Mouse (Mus musculus) lung, postnatal 36 days (tissue): ENCODE data around the gene Snx17.

Experiments used
- DNase-seq: peaks from one replicate; pipeline ENCODE4 v3.0.0; 2022; ENCODE audit warnings: mixed read lengths

Gene Snx17

DNA sequence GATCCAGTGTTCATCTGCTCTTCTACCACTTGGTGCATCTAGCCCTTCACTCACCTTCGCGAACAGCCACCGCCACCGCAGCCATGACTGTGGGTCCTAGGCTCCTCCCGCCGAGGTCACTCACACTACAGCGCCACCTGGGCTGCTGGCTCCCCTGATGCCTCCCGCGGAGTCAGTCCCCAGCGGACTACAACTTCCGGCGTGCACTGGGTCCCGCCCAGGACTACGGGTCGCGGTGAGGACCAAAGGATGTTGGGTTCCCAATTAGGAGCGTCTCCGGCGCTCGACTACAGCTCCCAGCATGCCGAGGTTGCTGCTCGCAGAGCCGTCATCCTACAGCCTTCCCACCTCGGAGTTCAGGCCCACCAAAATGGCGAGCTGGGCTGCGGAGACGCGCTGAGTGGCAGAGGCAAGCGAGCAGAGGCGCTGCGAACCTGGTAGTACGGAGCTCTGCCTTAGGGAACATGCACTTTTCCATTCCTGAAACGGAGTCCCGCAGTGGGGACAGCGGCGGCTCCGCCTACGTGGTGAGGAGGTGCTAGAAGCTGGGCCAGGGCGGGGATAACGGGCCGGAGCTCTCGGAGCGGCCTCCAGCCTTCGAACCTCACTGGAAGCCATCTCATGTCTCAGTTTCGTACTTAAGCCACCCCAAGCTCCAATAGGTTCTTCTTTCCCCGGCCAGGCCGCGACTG, at the start of gene Snx17, which contains the start of gene Eif2b4:
Snx17 (plus strand) TSS at position 289 of the 692 bp plus-strand sequence.
Eif2b4 (minus strand) TSS at position 492 of the 692 bp plus-strand sequence.
- DNase-seq = peak; percentile 100

DNA sequence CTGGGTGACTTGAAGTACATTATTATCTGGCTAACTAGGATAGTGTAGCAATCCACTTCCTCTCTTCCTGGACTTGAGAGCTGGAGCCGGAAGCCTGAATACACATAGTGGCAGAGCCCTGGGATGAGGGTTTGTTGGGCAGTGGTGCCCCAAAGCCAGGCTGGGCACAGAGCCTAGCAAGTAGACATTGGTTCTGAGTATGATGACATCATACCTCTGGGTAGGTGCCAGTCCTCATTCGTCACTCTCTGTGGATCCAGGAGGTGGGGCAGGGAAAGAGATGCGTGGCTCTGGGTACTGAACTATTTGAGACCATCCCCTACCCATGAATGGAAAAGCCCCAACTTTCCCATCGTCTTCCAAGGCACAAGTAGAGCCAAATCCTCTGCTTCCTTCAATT, 43.2 kb upstream of the Snx17 start:
- DNase-seq = peak; percentile 9

DNA sequence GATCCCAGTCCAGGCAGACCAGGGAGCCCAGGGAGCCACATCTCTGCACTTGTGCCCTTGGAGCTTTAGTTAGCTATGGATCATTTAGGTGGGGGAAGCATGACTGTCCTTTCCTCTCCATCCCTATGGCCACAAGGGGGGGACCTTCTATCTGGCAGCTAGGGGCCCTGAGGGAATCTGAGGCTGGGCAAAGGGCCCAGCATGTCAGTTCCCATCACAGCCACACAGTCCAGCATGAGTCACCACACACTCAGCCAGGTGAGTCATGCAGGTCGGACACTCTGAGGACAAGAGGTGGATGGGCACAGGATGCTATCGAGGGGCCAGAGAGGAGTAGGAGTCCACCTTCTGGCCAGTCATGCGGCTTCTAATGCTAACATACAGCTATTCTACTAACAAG, 41.3 kb upstream of the Snx17 start:
- DNase-seq = no peak

DNA sequence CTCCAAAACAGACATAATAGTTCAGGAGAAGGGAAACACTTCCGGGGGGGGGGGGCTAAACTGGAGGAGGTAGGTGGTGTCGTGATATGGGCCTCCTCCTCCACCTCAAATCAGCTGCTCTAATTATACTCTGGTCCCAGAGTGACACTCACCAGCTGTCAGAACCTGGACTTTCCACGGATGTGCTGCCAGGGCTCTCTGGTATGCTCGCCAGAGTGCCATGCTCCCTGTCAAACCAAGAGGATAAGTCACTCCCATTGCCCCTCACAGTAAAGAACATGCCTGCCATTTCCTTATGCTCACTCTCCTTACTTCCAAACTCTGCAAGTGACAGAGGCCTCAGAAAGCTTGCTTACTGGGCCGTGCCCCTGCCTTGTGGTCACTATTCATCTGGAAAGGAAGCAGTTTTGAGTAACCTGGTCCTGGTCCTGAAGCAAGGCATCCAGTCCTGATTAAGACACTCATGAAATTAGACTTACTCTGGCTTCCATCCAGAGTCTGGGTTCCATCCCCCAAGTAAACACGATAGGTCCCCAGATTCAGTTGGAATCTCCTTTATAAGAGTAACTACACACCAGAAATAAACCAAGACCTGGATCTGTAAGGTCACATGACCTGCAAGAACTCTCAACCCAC, 39.4 kb upstream of the Snx17 start:
- DNase-seq = peak; percentile 7

DNA sequence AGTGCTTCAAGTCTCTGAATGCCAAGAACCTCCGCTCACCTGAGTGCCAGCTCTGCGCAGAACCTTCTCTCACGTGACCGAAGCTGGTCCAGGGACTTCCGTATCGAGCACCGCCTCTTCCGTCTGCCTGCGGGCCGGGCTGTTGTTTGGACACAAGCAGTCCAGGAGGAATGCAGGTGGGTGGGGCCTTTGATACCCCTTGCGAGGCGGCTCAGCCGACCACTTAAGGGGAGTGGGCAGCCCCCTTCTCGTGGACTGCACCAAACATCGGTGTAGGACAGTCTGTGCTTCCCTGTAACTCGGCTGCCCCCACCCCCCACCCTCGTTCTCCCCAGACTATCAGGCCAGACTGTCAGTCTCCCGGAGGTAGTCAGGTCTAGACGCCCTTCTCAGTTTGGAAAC, 38.9 kb upstream of the Snx17 start, which contains the start of gene Mpv17:
Mpv17 (minus strand) TSS at position 100 of the 402 bp plus-strand sequence.
- DNase-seq = peak; percentile 92

DNA sequence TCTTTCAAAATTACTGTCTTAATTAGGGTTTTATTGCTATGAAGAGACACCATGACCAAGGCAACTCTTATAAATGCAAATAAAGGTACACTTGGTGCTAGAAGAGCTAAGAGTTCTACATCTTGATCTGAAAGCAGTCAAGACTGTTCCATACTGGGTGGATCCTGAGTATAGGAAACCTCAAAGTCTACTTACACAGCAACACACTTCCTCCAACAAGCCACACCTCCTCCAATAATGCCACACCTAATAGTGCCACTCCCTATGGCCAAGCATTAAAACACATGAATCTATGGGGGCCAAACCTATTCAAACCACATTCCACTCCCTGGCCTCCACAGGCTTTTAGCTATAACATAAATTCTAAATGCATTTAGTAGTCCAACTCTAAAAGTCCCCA, 30.6 kb upstream of the Snx17 start:
- DNase-seq = no peak

DNA sequence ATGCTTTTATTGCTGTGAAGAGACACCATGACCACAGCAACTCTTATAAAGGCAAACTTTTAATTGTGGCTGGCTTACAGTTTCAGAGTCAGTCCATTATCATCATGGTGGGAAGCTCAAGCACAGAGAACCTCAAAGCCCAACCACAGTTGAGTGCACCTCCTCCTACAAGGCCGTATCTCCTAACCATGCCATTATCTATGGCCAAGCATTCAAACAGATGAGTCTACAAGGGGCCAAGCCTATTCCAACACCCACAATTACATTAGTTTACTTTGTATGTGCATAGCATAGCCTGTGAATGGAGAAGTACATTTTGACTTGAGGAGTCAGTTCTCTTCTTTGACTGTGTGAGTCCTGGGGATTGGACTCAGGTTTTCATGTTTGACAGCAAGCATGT, 28.1 kb upstream of the Snx17 start:
- no peak for DNase-seq

DNA sequence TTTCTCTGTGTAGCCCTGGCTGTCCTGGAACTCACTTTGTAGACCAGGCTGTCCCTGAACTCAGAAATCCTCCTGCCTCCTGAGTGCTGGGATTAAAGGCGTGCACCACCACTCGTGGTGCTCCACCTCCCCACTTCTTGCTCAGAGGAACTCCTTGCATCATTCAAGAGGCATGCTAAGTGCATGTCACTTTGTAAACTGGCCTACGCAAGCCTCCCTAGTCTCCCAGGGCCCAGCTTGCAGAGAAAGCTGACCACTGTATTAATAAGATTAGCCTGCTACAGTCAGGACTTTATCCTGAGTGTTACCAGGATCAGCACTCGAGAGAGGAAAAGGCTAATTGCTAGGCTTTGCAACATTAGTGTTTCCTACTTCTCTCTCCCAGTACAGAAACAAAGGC, 24.4 kb upstream of the Snx17 start:
- peak; percentile 36 for DNase-seq

DNA sequence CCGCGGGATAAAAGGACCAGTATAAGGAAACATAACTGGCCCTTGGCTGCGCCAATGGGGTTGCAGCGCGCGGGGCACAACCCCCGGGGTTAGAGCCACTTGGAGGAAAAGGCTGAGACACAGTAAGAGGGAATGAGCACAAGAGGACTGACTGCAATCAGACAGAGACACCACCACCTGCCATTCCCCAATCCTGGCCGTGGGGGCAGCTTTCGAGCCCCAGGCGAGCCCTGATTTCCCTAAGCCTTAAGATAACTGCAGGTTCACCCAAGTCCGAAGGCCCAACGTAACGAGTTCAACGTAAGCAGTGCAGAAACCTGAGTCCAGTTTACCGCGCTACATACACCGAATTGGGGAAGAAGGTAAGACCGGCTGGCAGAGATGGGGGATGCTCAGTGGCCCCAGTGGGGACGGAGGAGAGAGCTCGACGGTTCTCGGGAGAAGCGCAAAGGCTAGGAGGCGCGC, 13.7 kb upstream of the Snx17 start:
- no peak for DNase-seq

DNA sequence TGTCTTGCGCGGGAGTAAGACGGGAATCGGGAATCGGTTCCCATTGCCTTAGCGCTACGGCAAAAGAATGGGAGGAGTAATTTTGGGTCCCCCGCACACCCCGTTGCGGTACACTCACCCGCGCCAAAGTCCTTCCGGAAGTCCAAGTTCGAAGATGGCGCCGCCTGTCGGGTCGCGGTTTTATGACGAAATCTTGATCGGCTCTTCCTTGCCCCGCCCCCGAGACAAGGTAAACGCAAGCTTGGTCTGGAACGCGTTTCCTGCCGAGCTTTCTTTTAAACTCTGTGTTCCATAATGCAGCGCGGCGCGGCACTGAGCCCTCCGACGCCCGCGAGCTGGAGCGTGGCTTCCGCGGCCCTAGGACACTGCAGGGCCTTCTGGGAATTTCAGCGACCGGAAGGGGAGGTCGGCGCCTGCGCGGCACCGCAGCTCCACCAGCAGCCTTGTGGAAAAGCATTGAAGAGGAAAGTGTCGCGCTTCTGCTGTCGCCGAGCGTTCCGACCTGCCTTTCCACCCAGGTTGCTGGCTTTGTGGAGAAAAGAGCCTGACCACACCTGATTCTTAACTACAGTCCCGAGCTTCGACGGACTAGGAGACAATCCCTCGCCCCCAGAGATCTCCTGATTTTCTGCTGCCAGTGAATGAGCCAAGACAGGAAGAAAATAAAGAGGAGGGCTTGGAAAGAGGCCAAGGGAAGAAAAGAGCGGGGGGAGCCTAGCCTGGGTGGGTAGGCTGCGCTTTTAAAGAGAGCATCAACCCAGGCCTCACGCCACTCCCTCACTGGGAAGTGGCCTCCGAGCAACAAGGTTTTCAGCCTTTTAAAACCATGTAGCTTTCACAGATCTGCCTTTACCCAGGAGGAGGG, 13.0 kb upstream of the Snx17 start, which contains the start of the genes Gm29609 and Gtf3c2:
Gm29609 (minus strand) TSS at position 146 of the 865 bp plus-strand sequence.
Gtf3c2 (minus strand) TSS at position 379 of the 865 bp plus-strand sequence.
- peak; percentile 97 for DNase-seq

DNA sequence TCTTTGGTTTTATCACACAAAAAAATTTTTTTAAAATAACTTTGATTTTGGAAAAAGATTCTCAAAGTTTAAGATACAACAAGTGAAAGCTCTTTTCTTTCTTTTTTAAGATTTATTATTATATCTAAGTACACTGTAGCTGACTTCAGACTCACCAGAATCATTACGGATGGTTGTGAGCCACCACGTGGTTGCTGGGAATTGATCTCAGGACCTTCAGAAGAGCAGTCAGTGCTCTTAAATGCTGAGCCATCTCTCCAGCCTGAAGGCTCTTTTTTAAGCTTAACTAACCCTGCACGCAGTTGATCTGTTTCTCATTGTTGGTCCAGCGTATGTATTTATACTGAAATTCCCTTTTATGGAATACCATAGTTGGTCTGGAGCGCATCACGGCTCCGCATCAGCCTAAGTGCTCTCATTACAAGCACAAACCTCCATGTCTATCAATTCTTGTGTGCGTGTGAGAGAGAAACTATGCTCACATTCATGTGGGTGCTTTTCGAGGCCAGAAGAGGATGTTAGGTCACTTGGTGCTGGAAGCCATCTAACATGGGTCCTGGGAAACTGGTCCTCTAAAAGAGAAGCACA, 11.8 kb upstream of the Snx17 start:
- DNase-seq = no peak

DNA sequence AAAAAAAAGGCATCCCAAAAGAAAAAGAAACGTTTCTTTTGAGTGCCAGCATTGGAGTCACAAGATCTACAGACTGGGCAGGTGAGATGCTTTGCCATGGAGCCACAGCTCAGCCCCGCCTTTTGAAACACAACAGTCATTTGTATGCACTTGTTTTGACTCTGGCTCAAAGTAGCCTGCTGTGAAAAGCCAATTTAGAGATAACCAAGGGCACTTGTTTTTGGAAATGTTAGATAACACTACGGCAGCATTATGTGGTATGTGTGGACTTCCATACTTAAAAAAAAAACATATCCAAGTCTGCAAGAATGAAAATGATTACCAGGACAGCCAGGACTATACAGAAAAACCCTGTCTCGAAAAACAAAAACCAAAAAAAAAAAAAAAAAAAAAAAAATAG, 9.3 kb upstream of the Snx17 start:
- DNase-seq = no peak

DNA sequence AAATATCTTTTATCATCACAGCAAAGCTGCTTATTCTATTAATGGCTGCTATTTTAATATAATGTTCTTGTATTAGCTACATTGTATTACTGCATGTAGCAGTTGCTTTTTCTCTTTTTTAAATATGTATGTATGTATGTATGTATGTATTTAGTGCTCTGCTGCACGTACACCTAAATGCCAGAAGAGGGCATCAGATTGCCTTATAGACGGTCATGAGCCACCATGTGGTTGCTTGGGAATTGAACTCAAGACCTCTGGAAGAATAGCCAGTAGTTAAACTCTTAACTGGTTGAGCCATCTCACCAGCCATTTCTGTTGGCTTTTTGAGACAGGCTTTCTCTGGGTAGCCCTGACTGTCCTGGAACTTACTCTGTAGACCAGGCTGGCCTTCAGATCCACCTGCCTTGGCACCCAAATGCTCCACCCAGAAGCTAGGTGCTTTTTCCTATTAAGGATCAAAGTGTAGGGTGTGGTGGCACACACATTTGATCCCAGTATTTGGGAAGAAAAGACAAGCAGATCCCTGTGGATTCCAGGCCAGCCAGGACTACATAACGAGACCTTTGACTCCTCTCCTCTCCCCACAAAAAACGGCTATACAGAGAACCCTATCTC, 4.7 kb upstream of the Snx17 start:
- peak; percentile 35 for DNase-seq

DNA sequence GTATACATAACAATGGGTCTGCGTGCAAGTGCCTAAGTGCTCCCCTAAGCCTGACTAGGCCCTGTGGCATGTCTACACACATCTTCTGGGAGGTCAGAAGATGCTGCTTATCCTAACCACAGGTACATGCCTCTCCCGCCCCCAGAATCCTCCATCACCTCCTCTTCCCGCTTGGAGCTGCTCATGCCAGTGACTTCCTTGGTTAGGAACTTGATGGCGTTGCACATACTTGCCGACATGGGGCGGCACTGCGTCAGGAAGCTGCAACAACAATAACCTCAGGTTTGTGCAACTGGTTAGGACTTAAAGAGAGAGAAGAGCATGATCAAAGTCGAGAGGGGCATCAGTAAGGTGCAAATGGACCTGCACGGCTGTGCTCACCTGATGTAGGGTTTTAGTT, 2.8 kb upstream of the Snx17 start:
- no peak for DNase-seq

DNA sequence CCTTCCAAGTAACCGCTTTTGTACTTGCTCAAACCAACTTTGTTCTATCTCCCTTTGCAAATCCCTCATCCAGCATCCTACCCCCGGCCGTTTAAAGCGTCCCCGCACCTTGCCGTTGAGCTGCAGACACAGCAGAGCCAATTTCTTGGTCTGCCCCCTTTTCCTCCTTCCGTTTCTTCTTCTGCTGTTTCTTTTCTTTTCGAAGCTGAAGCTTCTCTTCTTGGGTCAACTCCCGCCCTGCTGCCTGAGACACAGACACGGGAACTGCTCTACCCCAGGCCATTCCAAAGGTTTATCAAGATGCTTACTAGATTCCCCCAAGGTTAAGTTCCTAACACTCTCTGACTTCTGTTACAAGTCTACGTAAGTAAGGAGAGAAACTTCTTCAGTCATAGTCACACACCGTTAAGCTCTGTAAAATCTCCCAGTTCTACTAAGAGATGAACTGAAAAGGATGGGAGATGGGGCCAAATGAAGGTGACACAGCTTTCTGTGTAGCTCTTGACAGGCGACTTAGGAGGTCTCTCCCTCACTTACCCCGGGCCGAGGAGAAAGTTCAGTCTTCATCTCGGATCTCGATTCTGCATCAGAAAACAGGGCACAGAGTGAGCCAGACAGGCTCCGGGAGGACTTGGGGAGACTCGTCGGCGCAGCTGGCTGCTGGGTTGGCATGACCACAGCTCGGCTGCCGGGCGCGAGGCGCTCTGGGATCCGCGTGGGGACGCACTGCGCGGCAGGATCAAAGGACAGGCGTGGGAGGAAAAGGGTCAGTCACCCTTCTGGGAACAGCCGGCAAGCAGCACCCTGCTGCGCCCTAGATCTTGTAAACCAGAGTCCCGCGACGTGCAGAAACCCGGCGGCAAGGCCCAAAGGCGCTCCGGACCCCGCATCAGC, 735 bp upstream of the Snx17 start:
- DNase-seq = no peak

DNA sequence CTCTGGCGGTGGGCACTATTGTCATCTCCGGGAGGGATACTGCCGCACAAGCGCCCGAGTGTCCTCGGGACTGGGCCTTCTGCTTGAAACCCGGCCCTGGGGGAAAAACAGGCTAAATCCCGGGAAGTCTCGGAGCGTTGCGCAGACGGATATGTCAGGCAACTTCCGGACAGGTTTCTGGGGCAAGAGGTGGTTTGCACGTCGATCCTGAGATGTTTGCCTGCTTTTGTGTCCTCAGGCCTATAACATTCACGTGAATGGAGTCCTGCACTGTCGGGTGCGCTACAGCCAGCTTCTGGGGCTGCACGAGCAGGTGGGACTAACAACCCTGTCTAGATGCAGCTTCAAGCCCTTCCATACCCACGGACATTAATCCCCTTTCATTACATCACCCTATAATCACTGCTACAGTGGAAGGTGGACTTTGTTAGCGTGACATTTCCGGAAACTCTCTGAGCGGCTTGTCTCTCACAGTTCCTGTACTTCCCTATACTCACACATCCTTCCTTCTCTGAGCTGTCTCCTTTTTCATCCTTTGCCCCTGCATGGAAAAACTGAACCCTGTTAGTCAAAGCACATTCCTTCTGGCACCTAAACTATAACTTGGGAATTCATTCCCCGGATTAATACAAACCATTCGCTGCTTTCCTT, 729 bp downstream of the Snx17 start:
- DNase-seq = no peak

DNA sequence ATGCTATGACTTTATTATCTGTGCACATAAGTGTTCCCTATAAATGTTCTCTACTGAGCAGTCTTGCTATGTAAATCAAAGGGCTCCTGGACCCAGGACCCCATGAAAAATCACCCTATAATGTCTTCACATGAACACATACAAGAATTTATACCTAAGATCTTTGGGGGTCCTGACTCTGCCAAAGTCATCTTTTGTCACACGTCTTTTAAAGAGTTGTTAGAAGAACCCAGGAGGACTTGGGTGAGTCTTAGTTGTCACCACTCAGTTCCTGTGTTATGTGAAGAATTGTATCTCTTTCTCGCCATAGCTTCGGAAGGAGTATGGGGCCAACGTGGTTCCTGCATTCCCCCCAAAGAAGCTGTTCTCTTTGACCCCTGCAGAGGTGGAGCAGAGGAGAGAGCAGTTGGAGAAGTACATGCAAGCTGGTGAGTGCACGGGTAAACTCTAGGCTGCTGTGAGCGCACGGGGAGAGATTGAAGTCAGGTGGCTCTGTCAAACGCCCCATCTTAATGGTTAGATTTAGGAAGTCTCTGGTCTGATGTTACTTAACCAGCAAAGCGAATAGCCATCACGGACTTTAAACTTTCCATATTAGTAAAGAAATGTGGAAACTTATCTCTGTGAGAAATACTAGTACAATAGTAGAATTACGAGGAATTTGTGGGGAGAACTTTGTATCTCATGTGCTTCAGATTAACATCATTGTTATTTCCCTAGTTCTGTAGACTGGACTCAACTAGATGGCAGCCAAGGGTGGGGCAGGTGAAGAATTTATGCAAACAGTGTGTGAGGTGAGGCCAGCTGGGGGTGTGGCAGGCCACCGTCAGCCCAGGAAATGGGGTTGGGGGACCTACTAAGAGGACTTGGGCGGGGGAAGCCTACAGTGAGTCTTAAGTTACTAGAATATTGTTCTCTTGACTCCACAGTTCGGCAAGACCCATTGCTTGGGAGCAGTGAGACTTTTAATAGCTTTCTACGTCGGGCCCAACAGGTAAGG, 1.8 kb downstream of the Snx17 start:
- no peak for DNase-seq

DNA sequence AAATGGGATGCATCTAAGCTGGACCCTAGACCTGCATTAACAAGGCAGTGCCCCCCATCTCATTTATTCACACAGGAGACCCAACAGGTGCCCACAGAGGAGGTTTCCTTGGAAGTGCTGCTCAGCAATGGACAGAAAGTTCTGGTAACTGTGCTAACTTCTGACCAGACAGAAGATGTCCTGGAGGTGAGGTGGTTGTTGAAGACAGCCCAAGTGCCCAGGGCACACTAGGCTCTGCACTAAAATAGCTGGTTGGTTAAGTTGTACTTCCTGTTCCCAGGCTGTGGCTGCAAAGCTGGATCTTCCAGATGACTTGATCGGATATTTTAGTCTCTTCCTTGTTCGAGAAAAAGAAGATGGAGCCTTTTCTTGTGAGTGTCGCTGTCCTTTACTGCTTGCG, 2.6 kb downstream of the Snx17 start:
- DNase-seq = no peak

DNA sequence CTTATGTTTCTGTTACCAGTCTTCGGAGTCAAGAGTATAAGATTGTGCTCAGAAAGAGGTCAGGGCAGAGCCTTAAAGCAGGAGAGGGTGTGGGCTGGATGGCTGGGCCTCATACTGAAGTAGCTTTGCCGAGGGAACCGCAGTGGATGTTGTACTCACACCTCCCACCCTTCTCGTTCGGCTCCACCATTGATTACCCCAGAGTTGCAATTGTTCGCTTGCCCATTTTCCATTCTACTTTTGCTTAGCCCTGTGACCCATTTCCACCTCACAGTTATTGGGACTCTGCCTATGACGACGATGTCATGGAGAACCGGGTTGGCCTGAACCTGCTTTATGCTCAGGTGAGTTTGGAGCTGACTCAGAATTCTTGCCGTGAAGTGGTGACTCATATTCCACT, 3.2 kb downstream of the Snx17 start:
- no peak for DNase-seq
